Mouse (Mus musculus) kidney, adult 2 months (tissue): ENCODE data around the gene Kif5c.

ENCODE experiments used
- CTCF ChIP-seq: fragments of 200-500 bp; conservative IDR thresholded peaks from 2 replicates; pipeline ENCODE4 v1.5.1; 2011; ENCODE audit warnings: low read depth, mild to moderate bottlenecking, control low read depth, low read length, moderate library complexity, mixed read lengths; ENCODE audit not compliant: insufficient read depth, insufficient read length
- POLR2A ChIP-seq: fragments of 200-500 bp; IDR thresholded peaks from one replicate; pipeline ENCODE4 v1.6.1; 2011; ENCODE audit warnings: low read depth, low read length, control low read depth

- TF ChIP-seq CTCF = no peak
- no peak for TF ChIP-seq POLR2A
These were observed 30.1 kb downstream of the Kif5c start for GRCm38 (mm10) chr2:49649211-49649610.
